Mouse (Mus musculus): ENCODE measurements around the gene Drc7. TPM values are rescaled to one million over a fixed set of nuclear protein-coding genes. Genes with fewer than 3 reads are reported as not detected.
A peak's percentile ranks its signal among the peaks of the same experiment; 100 is the strongest.

The Drc7 gene
- total RNA-seq, 2 experiments from 2014 or later, result not detected

- Histone ChIP-seq H3K4me3 (no peak overlapping the region), H3K27ac (no peak overlapping the region)
- peak; percentile 34 for DNase-seq
- intact Hi-C loops (cut with DNase I), result no loop called here
- TF ChIP-seq CTCF (IDR thresholded peaks at IDR 0.05), result no peak
These were observed 17.6 kb upstream of the Drc7 start for GRCm38 (mm10) chr8:95037106-95037925.

- Histone ChIP-seq H3K27ac (no peak overlapping the region), H3K4me3 (no peak overlapping the region)
- no peak for TF ChIP-seq CTCF (IDR thresholded peaks at IDR 0.05)
- DNase-seq, result no peak
- intact Hi-C loops (cut with DNase I), result no loop called here
These were observed 12.8 kb upstream of the Drc7 start for GRCm38 (mm10) chr8:95041883-95042784.

GRCm38 (mm10) chr8:95044811-95045210, 10.1 kb upstream of the Drc7 start:
- no peak for DNase-seq
- intact Hi-C loops (cut with DNase I), result no loop called here
- TF ChIP-seq CTCF (IDR thresholded peaks at IDR 0.05), result no peak
- no peak overlapping the region for H3K27ac ChIP-seq
- no peak overlapping the region for H3K4me3 ChIP-seq

- no peak overlapping the region for H3K27ac ChIP-seq
- intact Hi-C loops (cut with DNase I), result no loop called here
- no peak overlapping the region for H3K4me3 ChIP-seq
- TF ChIP-seq CTCF (IDR thresholded peaks at IDR 0.05), result no peak
- no peak for DNase-seq
These were observed 7.9 kb upstream of the Drc7 start for GRCm38 (mm10) chr8:95046982-95047381.

- Histone ChIP-seq H3K4me3 (no peak overlapping the region), H3K27ac (no peak overlapping the region)
- DNase-seq, result no peak
- no peak for TF ChIP-seq CTCF (IDR thresholded peaks at IDR 0.05)
- intact Hi-C loops (cut with DNase I), result no loop called here
These were observed 6.8 kb upstream of the Drc7 start for GRCm38 (mm10) chr8:95047884-95048680.

- intact Hi-C loops (cut with DNase I), result no loop called here
- DNase-seq, result no peak
- TF ChIP-seq CTCF (IDR thresholded peaks at IDR 0.05), result no peak
- Histone ChIP-seq H3K27ac (no peak overlapping the region), H3K4me3 (no peak overlapping the region)
These were observed 5.3 kb upstream of the Drc7 start for GRCm38 (mm10) chr8:95049636-95050035.

- H3K4me3 ChIP-seq, result no peak overlapping the region
- DNase-seq, result no peak
- intact Hi-C loops (cut with DNase I), result no loop called here
- H3K27ac ChIP-seq, result no peak overlapping the region
- no peak for TF ChIP-seq CTCF (IDR thresholded peaks at IDR 0.05)
These were observed 465 bp upstream of the Drc7 start for GRCm38 (mm10) chr8:95054438-95054837.

- intact Hi-C loops (cut with DNase I), result no loop called here
These were observed 1.5 kb downstream of the Drc7 start for GRCm38 (mm10) chr8:95056414-95056813.

GRCm38 (mm10) chr8:95058661-95059060, 3.8 kb downstream of the Drc7 start:
- intact Hi-C loops (cut with DNase I), result no loop called here
- TF ChIP-seq CTCF (IDR thresholded peaks at IDR 0.05), result no peak
- H3K4me3 ChIP-seq, result no peak overlapping the region
- H3K27ac ChIP-seq, result no peak overlapping the region
- DNase-seq, result no peak

More at GRCm38 (mm10) chr8:95056414-95056813, 1.5 kb downstream of the Drc7 start:
- no peak for DNase-seq
- TF ChIP-seq CTCF (IDR thresholded peaks at IDR 0.05), result no peak
- no peak overlapping the region for H3K27ac ChIP-seq
- H3K4me3 ChIP-seq, result no peak overlapping the region

- no peak for TF ChIP-seq CTCF (IDR thresholded peaks at IDR 0.05)
- no peak for DNase-seq
- intact Hi-C loops (cut with DNase I), result no loop called here
- no peak overlapping the region for H3K4me3 ChIP-seq
- H3K27ac ChIP-seq, result no peak overlapping the region
These were observed 5.1 kb downstream of the Drc7 start for GRCm38 (mm10) chr8:95059812-95060533.

GRCm38 (mm10) chr8:95064531-95064930, 9.6 kb downstream of the Drc7 start:
- no peak for DNase-seq
- Histone ChIP-seq H3K27ac (no peak overlapping the region), H3K4me3 (no peak overlapping the region)
- intact Hi-C loops (cut with DNase I), result no loop called here
- TF ChIP-seq CTCF (IDR thresholded peaks at IDR 0.05), result no peak

- peak; percentile 60 for DNase-seq
- Histone ChIP-seq H3K27ac (no peak overlapping the region), H3K4me3 (no peak overlapping the region)
- peak; percentile 74 for TF ChIP-seq CTCF (IDR thresholded peaks at IDR 0.05)
- intact Hi-C loops (cut with DNase I), result no loop called here
These were observed 12.7 kb downstream of the Drc7 start for GRCm38 (mm10) chr8:95067582-95067981.

Measured in gastrocnemius, adult 2 months (tissue).